Mouse (Mus musculus) heart, adult 2 months (tissue): ENCODE measurements around the gene Tmem131l. TPM values are rescaled to one million over a fixed set of nuclear protein-coding genes. Genes with fewer than 3 reads are reported as not detected.

Experiments used
- DNase-seq, 2 experiments: peaks; one replicate each; pipeline ENCODE4 v3.0.0; 2021
- H3K27ac ChIP-seq: fragments of 200-600 bp; 2 replicates; pipeline ENCODE4 v1.8.1; 2022
- H3K27me3 ChIP-seq: fragments of 200-500 bp; 2 replicates; pipeline ENCODE4 v1.6.1; 2012; ENCODE audit warnings: mild to moderate bottlenecking, low read length, inconsistent platforms, mixed read lengths; ENCODE audit not compliant: control insufficient read depth, insufficient read depth
- H3K36me3 ChIP-seq: fragments of 200-500 bp; 2 replicates; pipeline ENCODE4 v1.6.1; 2012; ENCODE audit warnings: low read length, inconsistent platforms; ENCODE audit not compliant: control insufficient read depth, insufficient read depth
- H3K4me1 ChIP-seq: fragments of 200-500 bp; 2 replicates; pipeline ENCODE4 v1.6.1; 2011; ENCODE audit warnings: low read length; ENCODE audit not compliant: control insufficient read depth, insufficient read depth
- H3K4me3 ChIP-seq: fragments of 200-600 bp; 2 replicates; pipeline ENCODE4 v1.8.1; 2022
- H3K79me2 ChIP-seq: fragments of 200-500 bp; replicated peaks from 2 replicates; pipeline ENCODE4 v1.6.1; 2012; ENCODE audit warnings: mild to moderate bottlenecking, inconsistent platforms, low read length, moderate library complexity, mixed read lengths; ENCODE audit not compliant: control insufficient read depth, insufficient read depth
- H3K9ac ChIP-seq: fragments of 200-500 bp; 2 replicates; pipeline ENCODE4 v1.6.1; 2012; ENCODE audit warnings: low read depth, mild to moderate bottlenecking, control low read depth, inconsistent platforms, low read length, mixed read lengths
- CTCF ChIP-seq: fragments of 200-600 bp; IDR thresholded peaks from 2 replicates; pipeline ENCODE4 v1.8.1; 2022; ENCODE audit warnings: antibody characterized with exemption, mild to moderate bottlenecking, moderate library complexity
- EP300 ChIP-seq: fragments of 200-500 bp; IDR thresholded peaks from 2 replicates; pipeline ENCODE4 v1.6.1; 2011; ENCODE audit warnings: low read depth, low read length, control low read depth; ENCODE audit not compliant: insufficient read depth
- POLR2A ChIP-seq: fragments of 200-500 bp; IDR thresholded peaks from 2 replicates; pipeline ENCODE4 v1.6.1; 2011; ENCODE audit warnings: mild to moderate bottlenecking, low read depth, low read length, control low read depth; ENCODE audit not compliant: insufficient read depth
- WGBS: fragments of 180-500 bp; shearing (Covaris S2); methylation state at CpG from one replicate; pipeline ENCODE4 v1.1.7; 2018; 5-methylcytosine and 5-hydroxymethylcytosine counted together
- intact Hi-C: fragments of 180-260 bp; cut with DNase I; formaldehyde crosslinking; loops from one replicate; pipeline ENCODE4 v1.15.1; 2025
- polyA plus RNA-seq: library from polyadenylated mRNA; depleted of rRNA; stranded (reverse); fragments of >200 nt; gene quantifications from 2 replicates; pipeline ENCODE4 v1.2.3, GENCODE M21; 2012
- total RNA-seq, 2 experiments: library from RNA; stranded (reverse); gene quantifications; 2 replicates each; pipeline ENCODE4 v1.2.3; 2021

Tmem131l gene
- total and polyA plus RNA-seq, 3 experiments, result 17.3 to 23.4 (median 22.0) TPM

DNA sequence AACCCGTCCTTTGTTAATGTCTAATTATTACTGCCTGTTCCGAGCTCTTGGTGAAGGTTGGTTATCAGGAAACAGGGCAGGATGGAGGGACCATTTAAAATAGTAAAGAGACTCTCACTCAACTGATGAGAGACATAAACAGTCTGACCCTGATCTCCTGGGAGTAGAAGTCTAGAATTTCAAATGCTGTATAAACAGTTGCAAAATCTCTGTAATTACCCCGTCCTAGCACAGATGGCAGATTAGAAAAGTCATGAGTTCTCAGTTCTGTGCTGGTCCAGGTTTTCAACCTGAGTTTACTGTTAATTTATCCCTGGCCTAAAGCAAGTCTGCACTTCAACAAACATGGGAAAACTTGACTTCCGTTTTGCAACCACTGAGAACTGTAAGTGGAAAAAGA, 20.2 kb upstream of the Tmem131l start:
- intact Hi-C loops, result no loop called here
- Histone ChIP-seq H3K27me3 (no peaks in the 10 kb centered on the region), H3K36me3 (peaks cover 7% of the 10 kb centered on the region; the same call in 1 of the 2 replicates), H3K27ac (no peak overlapping the region), H3K79me2 (no peaks in the 10 kb centered on the region), H3K9ac (no peak overlapping the region), H3K4me1 (peaks cover 9% of the 10 kb centered on the region), H3K4me3 (no peak overlapping the region)
- no peak for TF ChIP-seq CTCF
- TF ChIP-seq EP300, result no peak
- TF ChIP-seq POLR2A, result no peak
- DNase-seq, result no peak
- 44% methylated on average over 4 of the region's 4 CpGs for WGBS

DNA sequence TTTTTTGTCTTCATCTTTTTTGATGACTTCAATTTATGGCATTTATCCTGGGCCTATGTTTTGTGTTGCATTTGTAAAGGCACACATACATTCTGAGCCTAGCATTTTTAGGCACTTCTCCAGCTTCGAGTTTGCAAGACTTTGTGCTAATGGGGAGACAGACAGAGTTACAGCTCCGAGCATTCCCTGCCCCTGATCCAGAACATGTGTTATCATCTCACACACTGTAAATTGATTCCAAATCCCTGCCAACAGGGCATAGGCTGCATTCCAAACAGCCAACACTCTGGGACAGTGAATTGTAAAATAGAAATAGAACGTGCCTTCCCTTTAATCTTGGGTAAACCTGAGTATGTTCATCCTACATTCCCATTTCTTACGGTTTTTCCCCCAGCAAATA, 19.7 kb upstream of the Tmem131l start:
- Histone ChIP-seq H3K9ac (no peak overlapping the region), H3K27me3 (no peaks in the 10 kb centered on the region), H3K27ac (no peak overlapping the region), H3K4me1 (peaks cover 9% of the 10 kb centered on the region), H3K79me2 (no peaks in the 10 kb centered on the region), H3K36me3 (peaks cover 7% of the 10 kb centered on the region; the same call in 1 of the 2 replicates), H3K4me3 (no peak overlapping the region)
- no peak for DNase-seq
- intact Hi-C loops, result no loop called here
- no peak for TF ChIP-seq POLR2A
- TF ChIP-seq CTCF, result no peak
- no peak for TF ChIP-seq EP300
- WGBS, result 49% methylated on average over 4 of the region's 4 CpGs

DNA sequence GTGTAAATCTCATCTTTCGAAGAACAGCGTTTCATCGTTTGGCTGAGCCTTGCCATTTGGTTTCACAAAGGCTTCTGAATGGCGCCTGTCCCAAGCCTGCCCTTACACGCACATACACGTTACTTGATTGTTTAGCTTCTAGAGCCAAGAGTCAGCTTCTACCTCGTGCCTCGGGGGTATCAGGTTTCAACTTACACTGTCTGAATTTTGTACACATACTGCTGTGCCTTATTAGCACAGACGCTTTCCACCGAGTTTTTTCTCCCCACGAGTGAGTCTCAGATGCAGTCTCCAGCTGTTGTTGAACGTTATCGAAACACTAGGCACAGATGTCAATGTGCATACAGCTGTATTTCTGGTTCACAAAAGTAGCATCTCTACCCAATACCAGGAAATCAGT, 19.3 kb upstream of the Tmem131l start:
- no peak for TF ChIP-seq CTCF
- TF ChIP-seq EP300, result no peak
- TF ChIP-seq POLR2A, result no peak
- DNase-seq, result no peak
- intact Hi-C loops, result no loop called here
- Histone ChIP-seq H3K27ac (no peak overlapping the region), H3K9ac (no peak overlapping the region), H3K27me3 (no peaks in the 10 kb centered on the region), H3K79me2 (no peaks in the 10 kb centered on the region), H3K4me1 (peaks cover 9% of the 10 kb centered on the region), H3K36me3 (peaks cover 7% of the 10 kb centered on the region; the same call in 1 of the 2 replicates), H3K4me3 (no peak overlapping the region)
- 57% methylated on average over 13 of the region's 13 CpGs for WGBS

DNA sequence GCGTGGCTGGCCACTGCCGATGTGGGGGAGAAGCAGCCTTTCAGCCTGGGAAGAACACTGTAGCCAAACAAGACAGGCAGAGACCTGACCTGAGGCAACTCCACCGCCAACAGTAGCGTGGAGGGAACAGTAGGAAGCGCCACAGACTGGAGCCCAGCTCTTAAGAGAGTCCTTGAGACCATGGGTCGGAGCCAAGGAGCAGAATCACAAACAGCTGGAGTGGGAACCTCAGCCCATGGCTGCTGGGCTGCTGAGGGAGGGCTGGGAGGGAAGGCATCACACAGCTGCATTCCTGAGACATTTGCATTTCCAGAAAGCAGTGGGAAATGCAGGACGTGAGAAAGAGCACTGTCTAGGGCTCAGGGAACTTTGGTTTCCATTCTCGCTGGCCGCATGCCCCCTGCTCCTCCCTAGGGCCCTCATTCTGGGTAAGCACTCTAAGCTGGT, 8.8 kb upstream of the Tmem131l start:
- no peak overlapping the region for H3K27ac ChIP-seq
- intact Hi-C loops, result loop anchor here (10.0 kb wide), 1 partner anchor 994 kb away; the partner anchor contains the start of gene Plrg1
- TF ChIP-seq EP300, result 0 out of 2 replicates have a peak, but pooled peaks have one; percentile 7
- peak; percentile 27; the same call in 1 of the 2 replicates for TF ChIP-seq CTCF
- TF ChIP-seq POLR2A, result no peak
- H3K79me2 ChIP-seq, result no peaks in the 10 kb centered on the region
- WGBS, result 16% methylated on average over 9 of the region's 9 CpGs
- no peak overlapping the region for H3K4me3 ChIP-seq
- H3K27me3 ChIP-seq, result no peaks in the 10 kb centered on the region
- no peaks in the 10 kb centered on the region; the same call in 1 of the 2 replicates for H3K4me1 ChIP-seq
- peak; percentile 59 to 60 for DNase-seq
- no peaks in the 10 kb centered on the region for H3K36me3 ChIP-seq
- H3K9ac ChIP-seq, result no peak overlapping the region

DNA sequence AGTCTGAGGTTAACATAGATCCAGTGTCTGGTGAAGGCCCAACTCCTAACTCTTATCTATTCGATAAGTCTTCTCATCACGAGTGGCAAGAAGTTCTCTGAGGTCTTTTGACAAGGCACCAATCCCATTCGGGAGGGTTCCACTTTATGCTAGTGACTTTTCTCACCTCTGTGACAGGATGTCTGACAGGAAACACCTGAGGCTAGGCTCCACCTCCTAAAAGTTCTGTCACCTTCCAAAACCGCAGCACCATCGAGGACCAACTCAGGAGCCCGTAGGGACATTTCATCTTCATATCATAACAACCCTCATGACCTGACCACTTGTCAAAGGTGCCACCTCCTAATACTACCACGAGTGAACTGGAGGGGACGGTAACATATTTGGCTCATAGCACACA, 6.2 kb upstream of the Tmem131l start:
- no peaks in the 10 kb centered on the region for H3K79me2 ChIP-seq
- H3K4me3 ChIP-seq, result no peak overlapping the region
- DNase-seq, result no peak
- H3K36me3 ChIP-seq, result no peaks in the 10 kb centered on the region
- no peak overlapping the region for H3K9ac ChIP-seq
- no peaks in the 10 kb centered on the region; the same call in 1 of the 2 replicates for H3K4me1 ChIP-seq
- TF ChIP-seq POLR2A (no peak), CTCF (no peak), EP300 (no peak)
- 85% methylated on average over 8 of the region's 8 CpGs for WGBS
- no peaks in the 10 kb centered on the region for H3K27me3 ChIP-seq
- intact Hi-C loops, result loop anchor here (10.0 kb wide), 1 partner anchor 991 kb away; the partner anchor contains the start of gene Plrg1
- H3K27ac ChIP-seq, result no peak overlapping the region

DNA sequence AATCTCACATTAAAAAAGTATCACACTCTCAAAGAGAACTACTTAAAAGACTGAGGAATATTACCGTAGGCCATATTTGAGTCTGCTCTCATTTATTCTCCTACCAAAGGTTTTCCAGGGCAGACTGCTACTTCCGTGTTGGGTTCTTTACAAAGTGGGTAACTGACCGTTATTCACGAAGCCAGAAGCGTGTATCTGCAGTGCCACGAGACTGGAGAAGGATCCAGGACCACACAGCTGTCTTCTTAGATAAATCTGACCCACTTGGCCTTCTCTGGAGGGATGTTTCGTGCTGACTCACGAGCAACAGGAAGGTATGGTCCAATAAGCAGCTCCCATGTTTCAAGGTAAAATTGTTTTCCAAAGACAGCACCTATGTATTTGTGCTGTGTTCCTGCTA, 1.8 kb upstream of the Tmem131l start:
- Histone ChIP-seq H3K4me3 (no peak overlapping the region), H3K27me3 (no peaks in the 10 kb centered on the region), H3K9ac (no peak overlapping the region), H3K4me1 (no peaks in the 10 kb centered on the region), H3K27ac (no peak overlapping the region), H3K36me3 (no peaks in the 10 kb centered on the region; the same call in 1 of the 2 replicates), H3K79me2 (no peaks in the 10 kb centered on the region; the same call in 1 of the 2 replicates)
- intact Hi-C loops, result loop anchor here (2.0 to 10.0 kb wide), 3 partner anchors 81 to 987 kb away; partner anchors contain the start of gene Plrg1
- no peak for DNase-seq
- TF ChIP-seq CTCF (no peak), POLR2A (no peak), EP300 (no peak)
- 95% methylated on average over 8 of the region's 8 CpGs for WGBS
